Mouse (Mus musculus): ENCODE data around the gene Mok.
"Not testable (repeated sequence)": the region's sequence is repeated elsewhere in the genome, so short reads cannot be mapped to it uniquely, and the experiment has no call there.

The Mok gene

GRCm38 (mm10) chr12:110840348-110841198 is at the start of gene Mok:
Gene Mok (minus strand): TSS chr12:110840939.
- DNase-seq: peak; percentile 95

- DNase-seq: peak; percentile 99
These were observed 48.6 kb upstream of the Mok start, which contains the start of the genes Cinp and Tecpr2 for GRCm38 (mm10) chr12:110889036-110890020. Gene Cinp (minus strand): TSS chr12:110889145. Gene Tecpr2 (plus strand): TSS chr12:110889264.

- no peak for DNase-seq
These were observed 47.9 kb upstream of the Mok start for GRCm38 (mm10) chr12:110888606-110889005.

DNA sequence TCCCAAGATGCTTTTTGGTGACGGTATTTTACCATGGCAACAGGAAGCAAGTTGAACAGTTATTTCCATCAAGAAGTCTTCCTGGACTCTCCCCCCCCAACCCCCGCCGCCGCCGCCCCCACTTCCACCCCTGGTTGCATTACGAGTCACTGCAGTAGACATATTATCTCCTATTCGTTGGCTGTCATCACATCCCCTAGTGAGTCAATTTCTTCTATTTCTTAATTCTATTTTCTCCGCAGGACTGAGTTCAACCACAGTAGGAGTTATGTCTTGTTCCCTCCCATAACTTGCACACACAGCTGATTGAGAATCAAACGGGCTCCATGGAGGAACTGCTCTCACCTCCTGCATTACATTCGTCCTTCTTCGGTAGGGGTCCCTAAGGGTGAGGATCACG is 47.4 kb upstream of the Mok start:
- no peak for DNase-seq

DNA sequence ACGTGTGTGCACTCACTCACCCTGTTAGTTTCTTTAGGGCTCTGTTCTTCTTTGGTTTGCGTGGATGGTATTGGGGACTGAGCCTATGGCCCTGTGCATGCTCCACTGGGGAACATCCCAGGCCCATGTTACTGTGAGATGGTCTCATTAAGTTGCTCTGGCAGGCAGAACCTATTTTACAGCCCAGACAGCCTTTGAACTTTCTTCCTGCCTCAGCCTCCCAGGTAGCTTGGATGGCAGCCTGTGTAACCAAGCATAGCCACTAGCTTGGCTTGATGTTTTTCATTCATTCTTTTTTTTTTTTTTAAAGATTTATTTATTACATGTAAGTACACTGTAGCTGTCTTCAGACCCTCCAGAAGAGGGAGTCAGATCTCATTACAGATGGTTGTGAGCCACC is 44.5 kb upstream of the Mok start:
- DNase-seq: no peak

DNA sequence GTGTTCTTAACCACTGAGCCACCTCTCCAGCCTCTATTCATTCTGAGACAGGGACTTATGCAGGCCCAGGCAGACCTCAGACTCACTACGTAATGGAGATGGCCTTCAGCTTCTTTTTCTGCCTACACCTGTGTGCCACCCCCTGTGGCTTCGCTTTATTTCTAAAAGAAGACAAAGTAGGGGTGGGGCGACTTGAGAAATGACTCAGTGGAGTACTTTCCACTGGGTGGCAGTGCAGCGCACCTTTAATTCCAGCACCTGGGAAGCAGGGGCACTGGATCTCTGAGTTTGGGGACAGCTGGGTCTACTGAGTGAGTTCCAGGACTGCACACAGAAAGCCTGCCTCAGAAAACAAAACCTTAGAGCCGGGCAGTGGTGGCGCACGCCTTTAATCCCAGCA is 41.6 kb upstream of the Mok start:
- peak; percentile 10 for DNase-seq

DNA sequence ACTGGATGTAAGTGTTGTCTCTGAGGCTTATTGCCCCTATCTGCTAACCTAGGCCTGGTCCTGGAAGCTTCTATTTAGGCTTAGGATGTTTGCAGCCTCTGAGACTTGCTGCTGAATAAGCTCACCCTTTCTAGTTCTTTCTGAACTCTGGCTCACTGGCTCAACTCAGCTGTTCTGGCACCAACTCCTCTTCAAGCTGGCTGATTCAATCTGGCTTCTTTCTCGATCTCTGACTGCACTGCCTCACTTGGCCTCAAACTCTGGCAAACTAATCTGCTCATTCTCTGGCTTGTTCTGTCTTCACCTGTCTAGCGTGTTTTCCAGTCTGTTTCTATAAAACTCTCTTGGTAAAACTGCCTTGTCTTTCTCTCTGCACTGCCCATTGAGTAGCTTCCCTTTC is 34.6 kb upstream of the Mok start:
- DNase-seq: no peak

DNA sequence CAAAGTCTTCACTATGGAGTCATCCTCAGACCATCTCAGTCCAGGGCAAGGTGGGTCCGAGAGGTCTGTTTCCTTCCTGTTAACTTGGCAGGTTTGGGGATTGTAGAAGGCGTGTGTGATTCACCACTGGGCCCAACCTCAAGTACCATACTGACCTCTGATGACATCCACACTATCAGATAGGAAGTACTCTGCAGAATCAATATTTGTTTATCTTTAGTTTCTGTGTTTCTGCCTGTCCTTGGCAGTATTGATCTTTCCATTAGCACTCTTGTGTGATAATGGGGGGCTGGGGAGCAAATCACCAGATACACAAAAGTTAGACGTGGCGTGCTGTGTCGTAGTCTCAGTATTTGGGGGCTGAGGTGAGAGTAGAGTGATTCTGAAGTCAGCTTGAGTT is 30.5 kb upstream of the Mok start:
- DNase-seq: no peak

DNA sequence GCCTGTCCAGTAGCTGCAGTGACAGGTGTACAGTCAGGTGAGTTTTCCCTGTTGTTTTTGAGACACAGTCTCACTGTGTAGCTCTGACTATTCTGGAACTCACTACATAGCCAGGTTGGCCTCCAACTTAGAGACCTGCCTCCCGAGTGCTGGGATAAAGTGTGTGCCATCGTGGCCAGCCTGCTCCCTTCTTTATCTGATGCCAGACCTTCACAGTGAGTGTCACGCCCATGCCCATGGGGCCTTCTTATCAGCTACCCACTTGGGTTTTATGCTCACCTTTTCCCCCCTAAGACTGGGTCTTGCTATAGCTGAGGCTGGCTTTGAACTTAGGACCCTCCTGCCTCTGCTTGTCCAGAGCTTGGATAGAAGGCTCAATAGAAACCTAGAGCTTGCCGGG is 29.4 kb upstream of the Mok start:
- DNase-seq: no peak

- no peak for DNase-seq
These were observed 25.2 kb upstream of the Mok start for GRCm38 (mm10) chr12:110865989-110866388.

DNA sequence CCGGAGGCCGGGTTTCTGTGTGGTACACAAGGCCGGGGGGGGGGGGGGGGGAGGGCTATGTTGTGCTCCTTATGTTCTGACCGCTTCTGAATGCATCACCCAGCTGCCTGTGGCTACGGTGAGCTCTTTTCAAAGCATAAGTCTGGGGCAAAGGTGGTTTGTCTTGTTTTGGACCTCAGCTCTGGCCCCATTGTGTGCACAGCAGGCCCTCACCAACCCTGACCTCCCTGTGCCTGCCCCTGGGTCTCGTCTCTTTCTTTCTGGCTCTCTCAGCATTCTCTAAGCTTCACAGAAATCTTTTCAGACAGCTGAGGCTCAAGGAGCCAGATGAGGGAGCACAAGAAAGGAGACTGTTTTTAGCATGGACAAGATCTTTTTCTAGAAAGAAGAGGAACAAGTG is 24.8 kb upstream of the Mok start:
- no peak for DNase-seq

DNA sequence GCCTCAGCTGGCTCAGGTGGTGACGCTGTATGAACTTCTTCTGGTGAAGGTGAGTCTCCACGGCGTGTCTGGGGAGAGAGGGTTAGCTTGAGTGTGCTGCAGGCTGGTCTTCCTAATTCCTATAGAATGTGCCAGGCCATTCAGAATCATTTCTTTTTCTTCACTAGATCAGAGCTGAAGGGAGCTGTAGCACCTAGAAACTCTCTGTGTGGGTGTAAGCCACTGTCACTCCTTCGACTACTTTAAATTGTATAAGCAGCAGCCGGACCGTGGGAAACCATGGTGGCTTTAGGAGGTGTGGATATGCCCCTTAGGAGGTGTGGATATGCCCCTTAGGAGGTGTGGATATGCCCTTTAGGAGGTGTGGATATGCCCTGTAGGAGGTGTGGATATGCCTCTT is 23.3 kb upstream of the Mok start:
- no peak for DNase-seq

DNA sequence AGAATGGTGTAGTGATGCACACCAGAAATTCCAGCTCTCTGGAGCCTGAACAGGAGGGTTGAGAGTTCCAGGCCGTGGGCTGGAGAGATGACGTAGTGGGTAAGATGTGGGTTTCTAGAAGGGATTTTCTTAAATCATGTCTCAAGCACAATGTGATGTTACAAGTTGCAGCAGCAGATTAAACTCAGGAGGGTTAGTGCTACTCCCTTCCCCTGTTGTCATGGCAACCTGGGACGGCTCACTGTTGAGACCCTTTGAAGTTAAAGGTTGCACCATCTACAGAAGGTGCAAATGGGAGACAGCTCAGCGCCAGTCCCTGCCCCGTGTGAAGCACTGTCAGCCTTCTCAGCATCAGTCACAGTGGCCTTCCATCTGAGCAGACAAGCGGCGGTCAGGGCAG is 20.5 kb upstream of the Mok start:
- DNase-seq: no peak

GRCm38 (mm10) chr12:110860293-110860692 is 19.6 kb upstream of the Mok start:
- DNase-seq: no peak

DNA sequence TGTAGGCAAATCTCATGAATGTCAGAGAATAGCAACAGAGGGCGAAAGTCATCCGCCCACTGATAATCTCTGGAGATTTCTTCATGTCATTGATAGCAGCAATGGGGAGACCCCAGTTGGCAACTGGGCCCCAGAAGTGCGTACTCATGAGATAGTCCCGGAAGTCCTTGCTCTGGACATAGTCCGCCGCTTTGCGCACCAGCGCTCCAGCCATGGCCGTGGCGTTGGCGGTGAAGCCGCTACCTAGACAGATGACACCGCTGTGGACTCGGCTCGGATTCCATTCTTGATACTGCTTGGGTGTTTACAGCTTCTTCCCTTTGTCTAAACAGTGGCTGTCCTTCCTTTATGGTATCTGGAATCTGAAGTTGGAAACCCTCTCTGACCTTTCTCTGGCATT is 17.9 kb upstream of the Mok start:
- not testable (repeated sequence) for DNase-seq

GRCm38 (mm10) chr12:110857196-110857595 is 16.5 kb upstream of the Mok start:
- peak; percentile 57 for DNase-seq

GRCm38 (mm10) chr12:110854786-110855737 is 14.3 kb upstream of the Mok start:
- peak; percentile 42 for DNase-seq

DNA sequence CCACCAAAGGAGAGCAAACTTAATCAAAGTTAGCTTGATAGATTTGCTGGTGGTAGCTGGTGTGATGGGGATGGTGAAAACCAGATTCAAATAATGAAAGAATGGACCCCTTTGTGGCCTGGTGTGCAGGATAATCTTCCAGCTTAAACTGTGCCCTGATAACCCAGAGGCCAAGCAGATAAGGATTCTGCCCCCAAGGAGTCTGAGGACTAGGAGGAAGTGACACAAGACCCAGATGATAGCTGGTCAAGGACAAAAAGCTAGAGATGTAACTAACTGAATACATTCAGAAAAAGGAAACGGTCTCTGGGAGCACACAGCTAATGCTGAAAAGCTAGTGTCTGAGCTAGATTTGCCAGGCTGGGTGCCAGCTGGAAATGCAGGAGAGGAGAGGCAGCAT is 11.2 kb upstream of the Mok start:
- DNase-seq: no peak

DNA sequence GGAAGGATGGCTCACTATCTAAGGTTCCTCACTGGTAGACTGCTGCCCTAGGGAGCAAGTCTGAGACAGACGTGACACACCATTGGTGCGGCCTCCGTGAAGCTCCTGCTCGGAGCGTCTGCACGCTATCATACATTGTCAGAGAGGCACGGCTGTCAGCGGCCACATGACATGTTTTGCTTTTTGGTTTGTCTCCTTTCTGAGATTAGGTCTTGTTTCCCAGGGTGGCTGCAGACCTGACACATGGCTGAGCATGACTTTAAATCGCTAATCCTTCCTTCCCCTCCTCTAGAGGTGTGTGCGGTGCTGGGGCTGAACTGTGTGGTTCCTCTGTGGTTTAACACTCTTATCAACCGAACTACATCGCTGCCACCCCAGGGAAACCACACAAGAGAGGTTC is 10.7 kb upstream of the Mok start:
- no peak for DNase-seq

- DNase-seq: no peak
These were observed 10.2 kb upstream of the Mok start for GRCm38 (mm10) chr12:110850929-110851256.

GRCm38 (mm10) chr12:110850010-110850928 is 9.5 kb upstream of the Mok start, which contains the start of gene Zfp839:
Gene Zfp839 (plus strand): TSS chr12:110850253.
- peak; percentile 90 for DNase-seq
